Mouse (Mus musculus): ENCODE data around the gene Rbm28. TPM values are rescaled to one million over a fixed set of nuclear protein-coding genes. Genes with fewer than 3 reads are reported as not detected.

Gene Rbm28
- polyA plus RNA-seq, 1 experiment from 2014 or later: 50.0 TPM

DNA sequence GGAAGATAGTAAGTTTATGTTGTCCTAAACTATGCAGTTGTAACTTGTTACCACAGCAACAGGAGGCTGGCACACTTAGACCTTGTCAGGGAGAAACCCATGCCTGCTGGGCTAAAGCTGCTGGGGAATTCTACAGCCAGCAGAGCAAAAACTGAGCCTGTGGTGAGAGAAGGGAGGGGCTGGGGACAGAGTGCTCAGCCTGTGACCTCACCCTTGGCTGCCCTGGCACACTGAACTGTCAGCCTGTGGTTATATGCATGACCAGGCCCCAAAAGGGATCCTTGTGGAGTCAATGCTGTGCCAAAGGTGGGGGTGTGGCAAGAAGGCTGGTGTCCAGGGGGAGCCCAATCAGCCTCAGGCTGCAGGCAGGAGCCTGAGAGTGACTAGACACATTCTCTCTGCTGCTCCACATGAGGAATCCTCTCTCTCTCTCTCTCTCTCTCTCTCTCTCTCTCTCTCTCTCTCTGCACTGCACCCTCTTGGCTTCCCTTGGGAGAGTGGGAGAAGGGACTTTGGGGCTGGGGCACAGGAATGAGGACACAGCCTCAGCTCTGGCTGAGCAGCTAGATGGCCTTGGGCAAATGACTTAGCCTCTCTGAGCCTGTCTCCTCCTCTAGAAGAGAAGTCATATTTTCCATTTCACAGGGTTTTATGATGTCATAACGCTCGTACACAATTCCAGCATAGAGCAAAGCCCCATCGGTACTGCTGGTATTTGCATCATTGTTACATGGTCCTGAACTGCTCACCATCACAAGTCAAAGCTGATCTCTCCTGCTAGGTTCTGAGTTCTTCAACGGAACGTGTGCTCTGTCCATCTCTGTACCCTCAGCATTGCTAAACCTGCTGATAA lies 31.3 kb upstream of the Rbm28 start:
- no peaks in the 10 kb centered on the region for H3K27me3 ChIP-seq
- ChIA-PET CTCF (interaction anchor here (1.0 to 4.2 kb wide), 5 partner anchors 21 to 31 kb away, joined by 3 to 25 read pairs (median 5); partner anchors contain the start of gene Rbm28), POLR2A (interaction anchor here (0.5 to 0.8 kb wide), 2 partner anchors 300 to 692 kb away, joined by 3 read pairs; no protein-coding TSS in a partner anchor)
- ATAC-seq (peak; percentile 93), DNase-seq (ENCODE audit: low read depth, low spot score) (peak; percentile 96)
- no peak for TF ChIP-seq CTCF (IDR thresholded peaks at IDR 0.05)
- in situ Hi-C loops (cut with MboI; ENCODE audit: low pct_unique_long_range_greater_than_20kb): no loop called here

- H3K27me3 ChIP-seq: no peaks in the 10 kb centered on the region
- in situ Hi-C loops (cut with MboI; ENCODE audit: low pct_unique_long_range_greater_than_20kb): no loop called here
- DNase-seq (ENCODE audit: low read depth, low spot score) (no peak), ATAC-seq (no peak)
- CTCF ChIA-PET: interaction anchor here (1.0 to 4.2 kb wide), 3 partner anchors 20 to 27 kb away, joined by 3 to 25 read pairs (median 5); no protein-coding TSS in a partner anchor
- POLR2A ChIA-PET: interaction anchor here (0.8 kb wide), 1 partner anchor 691 kb away, joined by 3 read pairs; no protein-coding TSS in a partner anchor
- no peak for TF ChIP-seq CTCF (IDR thresholded peaks at IDR 0.05)
These were observed 30.3 kb upstream of the Rbm28 start for GRCm38 (mm10) chr6:29195146-29195545.

- H3K27me3 ChIP-seq: no peaks in the 10 kb centered on the region
These were observed 29.4 kb upstream of the Rbm28 start for GRCm38 (mm10) chr6:29193961-29194750.

DNA sequence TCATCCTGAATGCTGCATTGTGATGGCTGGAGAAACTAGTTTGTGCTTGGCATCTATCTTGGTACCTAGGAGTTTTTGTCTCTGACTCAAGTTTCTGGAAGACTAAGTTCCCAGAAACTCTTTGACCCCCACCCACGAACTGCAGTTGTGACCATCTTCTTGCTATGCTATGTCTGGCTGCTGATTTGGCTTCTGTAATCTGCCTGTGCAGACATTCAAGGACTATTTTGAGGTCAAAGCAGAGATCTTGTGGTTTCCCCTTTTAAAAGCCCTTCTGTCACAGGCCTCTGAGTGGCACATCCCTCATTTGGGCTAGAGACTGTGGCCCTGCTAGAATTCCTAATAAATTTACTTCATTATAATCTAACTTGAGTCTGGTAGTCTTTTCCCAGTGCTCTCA lies 23.1 kb upstream of the Rbm28 start:
- DNase-seq (ENCODE audit: low read depth, low spot score): no peak
- ChIA-PET CTCF (no interaction called here), POLR2A (interaction anchor here (0.6 kb wide), 1 partner anchor 60 kb away, joined by 10 read pairs; no protein-coding TSS in a partner anchor)
- no peak for TF ChIP-seq CTCF (IDR thresholded peaks at IDR 0.05)
- H3K27me3 ChIP-seq: peaks cover 10% of the 10 kb centered on the region
- in situ Hi-C loops (cut with MboI; ENCODE audit: low pct_unique_long_range_greater_than_20kb): no loop called here
- no peak for ATAC-seq

More at GRCm38 (mm10) chr6:29193961-29194750, 29.4 kb upstream of the Rbm28 start:
- no peak for TF ChIP-seq CTCF (IDR thresholded peaks at IDR 0.05)
- DNase-seq (ENCODE audit: low read depth, low spot score) (no peak), ATAC-seq (no peak)
- ChIA-PET CTCF (interaction anchor here (1.6 to 4.2 kb wide), 2 partner anchors 23 to 26 kb away, joined by 5 to 25 read pairs; no protein-coding TSS in a partner anchor), POLR2A (no interaction called here)
- in situ Hi-C loops (cut with MboI; ENCODE audit: low pct_unique_long_range_greater_than_20kb): no loop called here

DNA sequence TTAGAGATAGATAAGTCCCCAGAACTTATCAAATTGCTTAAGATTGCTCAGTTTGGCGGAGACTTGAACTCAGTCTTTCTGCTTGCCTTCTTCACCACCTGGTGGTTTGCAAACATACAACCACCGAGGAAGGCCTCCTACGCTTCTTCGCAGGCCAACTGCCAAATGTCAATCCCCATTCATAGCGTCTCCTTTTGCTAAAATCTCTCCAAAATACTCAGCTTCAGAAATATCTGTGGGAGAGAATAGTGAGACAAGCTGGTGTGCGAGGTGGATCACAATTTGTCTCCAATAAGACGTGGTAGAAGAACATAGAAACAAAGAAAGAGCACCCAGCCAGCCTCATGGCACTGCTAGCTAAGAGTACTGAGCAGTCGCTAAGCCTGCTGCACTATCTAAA lies 15.0 kb upstream of the Rbm28 start:
- CTCF ChIA-PET: no interaction called here
- POLR2A ChIA-PET: interaction anchor here (1.1 kb wide), 1 partner anchor 28 kb away, joined by 3 read pairs; no protein-coding TSS in a partner anchor
- DNase-seq (ENCODE audit: low read depth, low spot score): no peak
- no peak for ATAC-seq
- no peak for TF ChIP-seq CTCF (IDR thresholded peaks at IDR 0.05)
- in situ Hi-C loops (cut with MboI; ENCODE audit: low pct_unique_long_range_greater_than_20kb): no loop called here
- H3K27me3 ChIP-seq: peaks cover 4% of the 10 kb centered on the region

DNA sequence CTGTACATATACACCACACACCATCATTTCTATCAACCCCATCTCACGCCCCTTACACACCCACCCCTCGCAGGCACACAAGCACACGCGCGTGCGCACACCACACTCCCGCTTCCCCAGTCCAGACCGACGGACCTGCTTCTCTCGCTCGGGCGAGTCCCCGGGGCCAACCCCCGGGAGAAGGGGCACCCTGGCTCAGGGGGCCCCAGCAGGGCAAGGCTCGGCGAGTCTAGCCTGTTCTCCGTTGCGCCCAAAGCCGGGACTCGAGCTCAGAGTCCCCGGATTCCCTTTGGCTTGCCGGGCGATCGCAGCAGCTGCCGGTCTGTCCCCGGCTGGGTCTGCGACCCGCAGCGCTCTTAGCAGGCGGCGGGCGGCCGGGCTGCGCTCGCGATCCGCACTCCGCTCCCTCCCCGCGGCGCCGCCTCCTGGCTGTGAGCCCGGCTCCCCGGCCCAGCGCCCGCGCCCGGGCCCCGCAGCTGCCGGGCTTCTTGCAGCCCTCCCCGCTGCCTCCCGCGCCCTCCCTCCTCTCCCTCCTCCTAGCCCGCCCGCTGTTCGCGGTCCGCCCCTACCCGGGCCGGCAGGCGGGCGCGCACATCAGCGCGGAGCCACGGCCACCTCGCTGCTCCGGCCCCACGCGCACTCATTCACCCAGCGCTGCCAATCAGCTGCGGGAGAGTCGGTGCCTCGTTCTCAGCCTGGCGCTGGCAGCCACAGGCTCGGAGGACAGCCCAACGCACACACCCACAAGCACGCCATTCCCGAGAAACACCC lies 14.3 kb upstream of the Rbm28 start, which contains the start of gene Prrt4:
Gene Prrt4 (minus strand): TSS at position 697 of the 771 bp plus-strand sequence.
- ChIA-PET POLR2A (interaction anchor here (1.1 kb wide), 1 partner anchor 27 kb away, joined by 3 read pairs; no protein-coding TSS in a partner anchor), CTCF (no interaction called here)
- no peak for TF ChIP-seq CTCF (IDR thresholded peaks at IDR 0.05)
- ATAC-seq (peak; percentile 19), DNase-seq (ENCODE audit: low read depth, low spot score) (no peak)
- in situ Hi-C loops (cut with MboI; ENCODE audit: low pct_unique_long_range_greater_than_20kb): no loop called here
- H3K27me3 ChIP-seq: peaks cover 4% of the 10 kb centered on the region

GRCm38 (mm10) chr6:29177901-29178879 lies 13.4 kb upstream of the Rbm28 start:
- TF ChIP-seq CTCF (IDR thresholded peaks at IDR 0.05): no peak
- DNase-seq (ENCODE audit: low read depth, low spot score) (no peak), ATAC-seq (no peak)
- no peaks in the 10 kb centered on the region for H3K27me3 ChIP-seq
- in situ Hi-C loops (cut with MboI; ENCODE audit: low pct_unique_long_range_greater_than_20kb): no loop called here
- CTCF ChIA-PET: no interaction called here
- POLR2A ChIA-PET: no interaction called here

DNA sequence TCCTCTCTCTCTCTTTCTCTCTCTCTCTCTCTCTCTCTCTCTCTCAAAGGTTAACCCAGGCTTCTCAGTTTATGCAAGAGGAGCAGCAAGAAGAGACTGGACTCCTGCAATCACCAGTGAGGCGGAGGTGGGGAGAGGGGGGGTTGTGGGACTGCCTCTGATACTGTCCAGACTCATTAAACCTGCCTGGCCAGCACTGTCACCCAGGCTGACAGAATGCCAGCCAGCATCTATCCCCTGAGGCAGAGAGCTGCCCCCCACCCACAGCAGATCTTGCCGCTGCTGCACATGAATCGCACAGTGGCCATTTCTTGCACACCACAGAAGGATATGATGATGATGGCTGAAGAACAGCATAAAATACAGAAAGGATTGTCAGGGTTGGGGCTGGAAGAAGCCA lies 10.3 kb upstream of the Rbm28 start:
- CTCF ChIA-PET: interaction anchor here (1.1 to 1.4 kb wide), 2 partner anchors 11 to 20 kb away, joined by 3 read pairs; partner anchors contain the start of gene Rbm28
- peaks cover 5% of the 10 kb centered on the region for H3K27me3 ChIP-seq
- in situ Hi-C loops (cut with MboI; ENCODE audit: low pct_unique_long_range_greater_than_20kb): no loop called here
- no peak for DNase-seq (ENCODE audit: low read depth, low spot score)
- POLR2A ChIA-PET: no interaction called here
- ATAC-seq: no peak
- no peak for TF ChIP-seq CTCF (IDR thresholded peaks at IDR 0.05)

GRCm38 (mm10) chr6:29174368-29174767 lies 9.6 kb upstream of the Rbm28 start:
- CTCF ChIA-PET: interaction anchor here (1.1 to 1.4 kb wide), 2 partner anchors 10 to 21 kb away, joined by 3 read pairs; partner anchors contain the start of gene Rbm28
- POLR2A ChIA-PET: no interaction called here
- DNase-seq (ENCODE audit: low read depth, low spot score) (no peak), ATAC-seq (no peak)
- H3K27me3 ChIP-seq: peaks cover 5% of the 10 kb centered on the region
- in situ Hi-C loops (cut with MboI; ENCODE audit: low pct_unique_long_range_greater_than_20kb): no loop called here
- no peak for TF ChIP-seq CTCF (IDR thresholded peaks at IDR 0.05)
